Mouse (Mus musculus) telencephalon, adult 2 months (tissue): ENCODE measurements around the gene Zfp362.

ENCODE experiments used
- DNase-seq: peaks from one replicate; pipeline ENCODE4 v3.0.0-alpha.2; 2011; ENCODE audit warnings: low read depth, low spot score

Zfp362 gene

DNA sequence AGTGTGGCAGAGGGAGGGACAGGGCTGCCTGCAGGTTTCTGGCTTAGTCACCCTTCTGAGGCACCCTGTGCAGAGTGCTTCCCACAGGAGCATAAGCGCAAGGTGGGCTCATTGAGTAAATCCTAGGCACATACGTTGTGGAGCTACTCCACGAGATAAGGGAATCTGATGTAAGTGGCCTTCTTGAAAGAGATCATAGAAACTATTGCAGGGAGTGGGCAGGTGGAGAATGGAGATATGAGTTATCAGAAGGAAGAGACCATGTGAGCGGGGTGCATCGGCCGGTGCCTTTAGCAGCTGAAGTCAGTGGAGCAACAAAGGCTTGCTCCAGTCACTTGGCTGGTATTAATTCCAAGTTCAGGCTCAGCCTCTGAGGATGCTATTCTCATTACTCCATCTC lies 45.8 kb downstream of the Zfp362 start:
- no peak for DNase-seq

GRCm38 (mm10) chr4:128759214-128759613 lies 46.6 kb downstream of the Zfp362 start:
- no peak for DNase-seq

DNA sequence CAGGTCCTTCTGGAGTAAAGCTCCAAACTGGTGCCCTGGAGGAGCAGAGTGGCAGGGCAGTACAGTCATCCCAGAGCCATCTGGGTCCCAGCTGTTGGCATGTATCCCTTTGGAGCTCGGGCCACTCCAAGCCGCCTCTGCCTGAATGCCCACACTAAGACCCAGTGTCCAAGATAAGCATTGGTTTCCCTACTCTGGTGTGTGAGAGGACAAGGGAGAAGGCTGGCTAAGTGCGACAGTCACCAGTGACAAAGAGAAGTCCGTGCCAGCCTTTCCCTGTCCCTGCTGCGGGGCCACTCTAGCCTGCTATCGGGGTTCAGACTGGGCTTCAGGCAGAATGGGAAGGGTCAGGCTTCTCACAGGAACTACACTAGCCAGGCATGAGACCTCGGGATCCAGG lies 49.9 kb downstream of the Zfp362 start:
- no peak for DNase-seq

DNA sequence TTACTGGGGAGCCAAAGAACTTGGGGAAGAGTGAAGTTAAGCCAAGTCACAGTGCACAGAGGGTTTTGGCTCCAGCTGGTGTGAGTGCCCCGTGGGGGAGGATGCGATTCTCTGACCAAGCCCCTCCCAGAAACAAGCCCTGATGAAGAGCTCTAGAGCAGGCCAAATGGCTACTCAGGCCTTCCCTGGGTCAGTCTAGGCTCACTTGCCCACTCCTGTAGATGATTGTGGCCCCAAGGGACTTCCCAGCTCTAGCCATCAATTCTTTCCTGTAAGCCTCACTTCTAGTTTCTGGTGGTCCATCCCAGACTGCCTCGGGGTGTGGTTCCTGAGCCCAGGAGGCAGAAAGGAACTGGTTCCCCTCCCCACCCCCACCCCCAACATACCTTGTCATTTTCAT lies 50.8 kb downstream of the Zfp362 start, which contains the start of gene A3galt2:
A3galt2 (plus strand) TSS at position 301 of the 400 bp plus-strand sequence.
- no peak for DNase-seq

- DNase-seq = no peak
These were observed 52.3 kb downstream of the Zfp362 start for GRCm38 (mm10) chr4:128753571-128753970.

- DNase-seq = no peak
These were observed 53.7 kb downstream of the Zfp362 start for GRCm38 (mm10) chr4:128752031-128752757.

DNA sequence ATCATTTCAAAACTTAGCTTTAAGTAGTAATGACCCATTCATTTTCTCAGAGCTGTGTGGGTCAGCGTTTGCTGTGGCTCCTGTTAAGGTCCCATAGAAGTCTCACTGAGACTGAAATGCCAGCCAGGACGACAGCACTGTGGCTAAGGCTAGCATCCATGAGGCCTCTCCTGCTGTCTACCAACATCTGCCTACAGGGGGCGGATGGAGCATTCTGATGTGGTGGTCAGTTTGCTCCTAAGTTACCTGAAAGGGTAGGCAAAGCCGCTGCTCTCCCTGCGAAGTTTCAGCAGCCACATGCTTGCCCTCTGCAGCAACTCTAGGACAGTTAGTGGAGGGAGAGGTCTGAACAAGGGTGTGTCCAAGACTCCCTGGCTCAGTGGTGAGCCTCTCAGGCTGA lies 54.8 kb downstream of the Zfp362 start:
- no peak for DNase-seq

DNA sequence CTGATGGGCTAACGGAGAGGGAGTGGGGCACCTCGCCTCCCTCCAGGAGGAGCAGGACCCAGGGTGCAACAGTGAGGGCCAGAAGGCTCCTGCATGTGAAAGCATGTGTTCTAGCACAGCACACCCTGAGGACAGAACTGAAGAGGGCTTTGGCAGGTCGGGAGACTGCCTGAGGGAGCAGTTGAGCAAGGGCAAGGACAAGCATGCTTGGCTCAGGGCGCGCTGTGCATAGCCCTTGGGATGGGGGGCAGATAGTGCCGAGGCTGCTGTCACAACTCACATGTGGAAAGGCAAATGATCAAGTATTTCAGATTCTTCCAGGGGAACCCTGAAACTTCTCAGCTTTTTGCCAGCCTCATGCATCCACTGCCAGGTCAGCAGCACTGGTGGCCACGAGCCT lies 57.5 kb downstream of the Zfp362 start:
- DNase-seq = no peak

GRCm38 (mm10) chr4:128747614-128748270 lies 58.1 kb downstream of the Zfp362 start:
- DNase-seq = no peak

GRCm38 (mm10) chr4:128745160-128745559 lies 60.7 kb downstream of the Zfp362 start:
- DNase-seq = no peak

DNA sequence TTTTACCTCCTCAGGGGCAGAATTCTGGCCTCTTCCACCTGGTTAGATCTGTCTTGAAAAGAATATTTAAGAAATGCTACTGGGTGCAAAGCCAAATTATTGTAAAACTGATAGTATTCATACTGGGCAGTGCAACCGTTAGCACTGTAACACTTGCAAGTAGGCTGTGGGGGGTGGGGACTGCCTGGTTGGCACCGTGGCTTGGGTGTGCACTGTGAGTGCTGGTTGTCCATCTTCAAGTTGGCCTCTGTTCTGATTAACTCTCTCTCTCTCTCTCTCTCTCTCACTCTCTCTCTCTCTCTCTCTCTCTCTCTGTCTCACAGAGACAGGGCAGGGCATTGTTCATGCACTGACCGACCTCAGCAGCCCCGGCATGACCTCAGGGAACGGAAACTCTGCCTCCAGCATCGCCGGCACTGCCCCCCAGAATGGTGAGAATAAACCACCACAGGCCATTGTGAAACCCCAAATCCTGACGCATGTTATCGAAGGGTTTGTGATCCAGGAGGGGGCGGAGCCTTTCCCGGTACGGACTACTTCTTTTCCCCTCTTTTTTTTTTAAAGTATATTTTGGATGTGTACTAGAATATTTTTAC lies 62.7 kb downstream of the Zfp362 start:
- DNase-seq = no peak

DNA sequence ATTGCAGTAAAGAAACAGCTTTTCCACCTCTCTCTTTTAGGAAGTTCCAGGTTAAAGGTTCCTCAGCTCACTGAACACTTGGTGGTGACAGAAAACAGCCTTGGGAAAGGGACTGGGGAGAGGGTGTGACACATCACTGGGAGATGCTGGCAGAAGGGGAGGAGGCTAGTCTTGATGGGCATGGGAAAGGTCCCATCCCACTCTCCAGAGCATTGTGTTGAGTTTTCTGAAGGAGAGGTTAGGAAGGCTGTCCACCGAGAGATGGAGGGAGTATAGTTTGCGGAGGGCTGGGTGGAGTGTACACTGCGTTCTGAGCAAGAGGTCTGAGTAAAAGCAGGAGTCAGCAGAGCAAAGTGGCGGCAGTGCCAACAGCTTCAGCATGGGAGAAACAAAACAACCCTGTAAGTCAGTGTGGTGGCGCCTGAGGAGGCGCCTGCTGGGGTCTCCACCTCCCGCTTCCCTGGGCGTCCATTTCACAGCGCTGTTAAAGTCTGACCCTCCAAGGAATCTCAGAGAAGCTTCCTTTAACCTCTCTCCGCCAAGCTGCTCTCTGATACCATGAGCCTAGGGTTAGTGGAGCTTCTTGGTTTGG lies 63.4 kb downstream of the Zfp362 start:
- no peak for DNase-seq

DNA sequence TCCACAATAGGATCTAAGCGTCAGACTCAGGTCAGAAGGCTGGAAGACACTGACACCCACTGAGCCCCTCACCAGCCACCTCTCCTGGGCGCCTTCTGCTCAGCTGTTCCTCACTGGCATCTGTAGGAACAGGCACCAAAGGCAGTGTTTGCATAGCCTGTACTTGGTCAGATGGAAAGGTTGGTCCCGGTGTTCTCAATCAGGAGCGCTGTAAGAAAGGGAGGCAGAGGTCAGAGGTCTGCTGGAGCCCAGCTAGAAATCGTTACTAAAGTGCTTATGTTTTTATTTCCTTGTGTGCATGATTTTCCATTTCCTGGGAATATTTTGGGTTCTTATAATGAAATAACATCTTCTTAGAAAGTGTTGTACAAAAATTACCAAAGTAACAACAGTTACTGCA lies 63.9 kb downstream of the Zfp362 start:
- no peak for DNase-seq

GRCm38 (mm10) chr4:128740878-128741277 lies 65.0 kb downstream of the Zfp362 start:
- no peak for DNase-seq

DNA sequence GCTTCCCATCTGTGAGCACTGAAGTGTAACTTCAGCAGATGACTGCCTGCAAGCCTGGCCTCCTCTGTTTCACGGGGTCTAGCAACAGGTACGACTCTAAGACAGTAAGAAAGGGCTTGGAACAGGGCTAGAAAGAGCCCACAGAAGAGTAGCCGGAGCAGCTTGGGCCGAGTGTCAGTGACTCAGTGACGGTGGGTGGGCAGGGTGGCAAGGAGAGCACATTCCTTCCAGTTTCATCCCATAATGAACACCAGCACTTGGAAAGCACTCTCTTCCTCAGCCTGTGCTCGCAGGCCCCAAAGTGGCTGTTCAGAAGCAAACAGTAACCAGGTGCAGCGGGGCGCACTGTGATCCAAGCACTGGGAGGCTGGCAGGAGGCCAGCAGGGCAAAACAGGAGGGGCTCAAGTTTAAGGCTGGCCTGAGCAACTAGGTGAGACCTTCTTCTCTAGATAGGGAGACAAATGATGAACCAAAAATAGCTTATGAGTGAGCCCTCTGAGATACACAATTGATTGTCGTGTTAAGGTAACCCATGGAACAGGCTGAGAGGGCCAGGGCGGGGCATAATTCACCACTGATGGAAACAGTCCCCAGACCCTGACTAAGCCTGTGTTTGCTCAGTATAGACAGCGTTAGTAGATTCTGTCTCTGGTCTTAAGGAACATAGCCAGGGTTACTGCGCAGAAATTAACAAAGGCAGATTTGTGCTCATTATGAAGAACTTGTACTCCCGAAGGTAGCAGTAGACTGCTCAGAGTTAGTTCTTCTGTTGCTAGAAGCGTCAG lies 67.8 kb downstream of the Zfp362 start:
- no peak for DNase-seq

DNA sequence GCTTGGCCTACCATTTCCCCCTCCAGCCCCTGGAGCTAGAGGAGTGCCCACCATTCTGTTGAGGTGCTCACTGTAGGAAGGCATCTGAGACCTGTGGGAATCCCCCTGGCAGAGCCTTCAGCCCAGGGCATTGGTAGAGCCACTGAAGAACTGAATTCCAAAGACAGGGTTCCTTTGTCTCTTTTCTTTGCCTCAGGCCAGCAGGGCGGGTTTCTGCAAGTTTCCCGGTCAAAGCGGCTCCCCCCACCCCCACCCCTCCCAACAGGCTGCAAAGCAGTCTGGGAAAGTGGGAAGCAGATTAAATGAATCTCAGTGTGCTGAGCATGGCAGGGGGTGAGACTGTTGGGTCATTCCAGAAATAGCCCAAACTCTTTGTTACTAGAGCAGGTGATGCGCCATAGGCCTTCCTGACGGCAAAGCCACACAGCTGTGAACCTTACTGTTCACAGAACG lies 68.7 kb downstream of the Zfp362 start:
- no peak for DNase-seq

DNA sequence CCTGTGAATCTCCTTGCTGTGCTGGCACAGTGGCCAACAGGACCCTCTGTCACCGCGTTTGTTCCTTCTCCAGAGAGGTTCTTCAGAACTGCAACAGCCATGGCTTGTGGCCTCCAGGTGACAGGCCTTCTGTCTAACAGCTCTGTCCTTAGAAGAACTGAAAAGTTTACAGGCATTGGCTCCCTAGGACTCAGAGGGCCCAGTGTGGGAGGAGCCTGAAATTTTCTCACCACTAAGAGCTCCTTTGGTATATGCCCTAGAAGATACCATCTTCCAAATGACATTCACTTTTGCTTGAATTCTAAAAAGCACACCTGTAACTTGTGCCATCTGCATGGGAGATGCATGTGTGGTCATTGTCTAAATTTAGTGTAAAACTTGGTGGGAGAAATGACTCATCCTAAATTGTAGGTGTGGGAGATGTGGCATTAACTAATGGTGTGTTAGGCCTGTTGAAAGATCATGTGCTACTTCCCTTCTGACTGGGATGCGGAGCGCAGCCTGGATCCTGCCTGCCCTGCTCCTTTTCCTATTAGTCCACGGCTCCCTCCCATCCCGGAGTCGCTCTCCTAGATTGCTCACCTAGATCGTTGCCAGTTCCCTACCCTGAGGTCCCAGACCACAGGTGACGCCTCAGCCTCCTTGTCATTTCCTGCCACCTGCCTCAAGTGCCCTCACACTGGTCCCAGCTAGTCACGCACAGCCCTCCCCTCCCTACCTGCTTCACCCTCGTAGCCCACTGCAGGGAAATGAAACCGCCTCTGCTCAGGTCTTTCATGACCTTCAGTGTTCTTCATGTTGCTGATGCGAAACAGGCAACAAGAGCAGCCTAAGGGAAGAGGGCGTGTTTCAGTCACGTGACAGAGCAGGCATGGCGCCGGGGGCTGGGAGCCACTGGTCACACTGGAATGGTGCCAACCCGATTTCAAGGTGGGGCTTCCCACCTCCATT lies 70.8 kb downstream of the Zfp362 start:
- peak; percentile 60 for DNase-seq

DNA sequence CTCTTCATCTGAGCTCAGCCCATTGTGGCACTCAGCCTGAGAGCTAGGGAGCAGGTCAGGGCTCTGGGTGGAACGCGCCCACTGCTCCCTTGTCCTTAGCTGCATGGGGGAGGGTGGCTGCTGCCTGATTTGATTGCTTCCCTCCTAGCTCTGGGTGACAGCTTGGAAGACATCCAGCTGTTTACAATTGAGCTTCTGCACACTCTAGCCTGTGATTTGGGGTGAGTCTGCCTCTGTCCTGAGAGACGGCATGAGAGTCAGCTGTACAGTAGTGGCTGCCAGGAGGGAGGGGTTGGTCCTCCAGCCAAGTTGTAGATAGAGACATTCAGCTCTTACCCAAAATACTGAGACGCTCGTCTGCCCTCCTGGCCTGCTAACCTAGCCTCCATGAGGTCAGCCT lies 71.6 kb downstream of the Zfp362 start:
- peak; percentile 86 for DNase-seq

GRCm38 (mm10) chr4:128733496-128733895 lies 72.3 kb downstream of the Zfp362 start:
- no peak for DNase-seq

GRCm38 (mm10) chr4:128732794-128733193 lies 73.1 kb downstream of the Zfp362 start:
- DNase-seq = no peak
